Mouse (Mus musculus): ENCODE results near the gene Col5a1. TPM values are rescaled to one million over a fixed set of nuclear protein-coding genes. Genes with fewer than 3 reads are reported as not detected.

The Col5a1 gene
- polyA plus RNA-seq, 1 experiment, result 5.4 TPM

DNA sequence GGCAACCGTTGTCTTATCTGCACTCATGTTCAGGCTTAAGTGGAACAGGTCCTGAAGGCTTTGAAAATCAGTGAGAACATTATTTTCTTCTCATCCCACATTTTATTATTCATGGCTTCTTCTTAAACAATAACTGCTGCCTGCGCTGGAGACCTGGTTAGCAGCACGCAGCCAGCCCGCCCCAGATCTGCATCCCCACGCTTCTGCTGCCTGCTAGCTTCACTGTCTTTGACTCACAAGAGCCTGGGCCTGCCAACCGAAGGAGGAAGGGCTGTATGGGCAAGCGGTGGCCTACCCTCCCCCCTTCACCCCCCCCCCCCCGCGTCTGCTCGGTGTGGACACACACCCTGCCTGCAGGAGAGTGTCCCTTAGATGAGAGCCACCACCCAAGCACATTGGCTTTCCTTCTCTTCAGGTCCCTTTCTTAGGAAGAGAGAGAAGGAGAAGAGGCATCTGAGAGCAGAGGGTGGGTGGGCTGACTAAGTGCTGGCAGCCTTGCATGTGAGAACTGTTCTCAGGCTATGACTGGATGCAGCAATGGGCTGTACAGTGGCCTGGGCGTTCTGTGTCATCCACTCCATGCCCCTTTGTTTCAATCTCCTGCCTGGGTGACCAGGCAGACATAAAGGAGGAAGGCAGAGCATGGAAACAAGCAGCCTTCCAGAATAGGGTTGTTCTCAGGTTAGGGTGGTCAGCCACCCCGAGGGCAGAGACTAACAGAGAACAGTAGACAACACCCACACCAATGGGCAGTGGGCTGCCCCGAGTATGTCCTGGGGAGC, 104.4 kb downstream of the Col5a1 start:
- TF ChIP-seq CTCF (IDR thresholded peaks at IDR 0.05; ENCODE audit: extremely low read depth, insufficient read depth, insufficient read length, insufficient replicate concordance) (no peak), POLR2A (IDR thresholded peaks at IDR 0.05; ENCODE audit: low read depth, low read length) (no peak)
- Histone ChIP-seq H3K36me3 (ENCODE audit: control insufficient read depth, insufficient read depth, low read length) (no peaks in the 10 kb centered on the region), H3K27ac (ENCODE audit: insufficient read depth, low read length) (no peak overlapping the region), H3K27me3 (ENCODE audit: control insufficient read depth, insufficient read depth, low read length) (no peaks in the 10 kb centered on the region), H3K4me3 (ENCODE audit: extremely low read depth, insufficient read depth, insufficient read length) (no peak overlapping the region), H3K4me1 (ENCODE audit: control insufficient read depth, insufficient read depth, insufficient read length) (no peaks in the 10 kb centered on the region)
- DNase-seq (ENCODE audit: low read depth in 1 of 2, low spot score in 2 of 2), result no peak
- WGBS, result 73% methylated on average over 13 of the region's 13 CpGs

- Histone ChIP-seq H3K4me3 (ENCODE audit: extremely low read depth, insufficient read depth, insufficient read length) (no peak overlapping the region), H3K27me3 (ENCODE audit: control insufficient read depth, insufficient read depth, low read length) (no peaks in the 10 kb centered on the region), H3K27ac (ENCODE audit: insufficient read depth, low read length) (no peak overlapping the region), H3K4me1 (ENCODE audit: control insufficient read depth, insufficient read depth, insufficient read length) (no peaks in the 10 kb centered on the region), H3K36me3 (ENCODE audit: control insufficient read depth, insufficient read depth, low read length) (no peaks in the 10 kb centered on the region)
- no peak for DNase-seq (ENCODE audit: low read depth in 1 of 2, low spot score in 2 of 2)
- TF ChIP-seq CTCF (IDR thresholded peaks at IDR 0.05; ENCODE audit: extremely low read depth, insufficient read depth, insufficient read length, insufficient replicate concordance), result no peak
- no peak for TF ChIP-seq POLR2A (IDR thresholded peaks at IDR 0.05; ENCODE audit: low read depth, low read length)
- WGBS, result 80% methylated on average over 5 of the region's 5 CpGs
Observed at GRCm38 (mm10) chr2:27993416-27993815, 107.2 kb downstream of the Col5a1 start.

DNA sequence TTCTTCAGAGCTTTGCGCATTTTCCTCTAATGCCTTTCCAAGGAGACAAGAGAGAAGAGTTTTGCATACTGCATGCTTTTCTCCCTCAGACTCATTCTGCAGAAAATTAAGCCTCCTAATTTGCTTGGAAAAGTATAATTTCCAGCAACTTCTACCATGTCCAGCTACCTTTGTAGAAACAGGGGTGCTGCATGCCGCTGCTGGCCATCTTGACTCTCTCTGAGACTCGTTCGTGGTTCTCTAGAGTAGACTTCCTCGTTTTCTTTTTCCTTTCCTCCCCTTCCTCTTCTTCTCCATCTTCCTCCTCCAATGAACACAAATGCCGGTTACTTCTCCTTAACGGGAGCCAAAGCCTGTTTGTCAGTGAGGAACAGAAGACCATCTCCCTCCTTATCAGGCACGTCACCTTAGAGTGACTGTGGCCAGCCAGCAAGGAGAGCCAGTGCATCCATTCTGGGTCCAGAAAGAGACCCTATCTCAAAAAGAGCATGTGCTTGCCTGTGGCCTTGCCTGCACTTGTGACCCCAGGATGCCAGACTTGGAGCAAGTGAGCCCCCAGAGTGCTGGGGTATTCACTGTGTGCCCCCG, 113.9 kb downstream of the Col5a1 start:
- no peaks in the 10 kb centered on the region for H3K36me3 ChIP-seq (ENCODE audit: control insufficient read depth, insufficient read depth, low read length)
- 33% methylated on average over 9 of the region's 9 CpGs for WGBS

DNA sequence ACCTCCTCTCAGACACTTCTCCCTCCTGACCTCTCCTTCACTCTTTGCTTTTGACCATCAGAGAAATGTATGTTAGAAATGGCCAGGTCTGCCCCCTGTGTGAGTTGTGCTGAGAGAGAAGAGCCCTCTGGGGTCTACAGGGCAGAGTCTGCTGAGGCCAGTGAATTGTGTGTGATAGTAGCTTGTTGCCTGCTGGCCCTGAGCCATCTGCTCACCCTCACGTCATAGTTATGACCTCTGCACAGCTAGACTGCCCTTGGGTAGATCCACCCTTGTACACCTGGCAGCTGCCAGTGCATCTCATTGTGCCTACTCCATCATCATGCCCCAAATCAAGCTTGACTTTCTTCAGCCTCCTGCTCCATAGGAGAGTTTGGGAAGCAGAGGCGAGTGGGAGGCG, 114.4 kb downstream of the Col5a1 start:
- WGBS, result 73% methylated on average over 3 of the region's 3 CpGs
- Histone ChIP-seq H3K4me3 (ENCODE audit: extremely low read depth, insufficient read depth, insufficient read length) (no peak overlapping the region), H3K27me3 (ENCODE audit: control insufficient read depth, insufficient read depth, low read length) (no peaks in the 10 kb centered on the region), H3K4me1 (ENCODE audit: control insufficient read depth, insufficient read depth, insufficient read length) (no peaks in the 10 kb centered on the region), H3K36me3 (ENCODE audit: control insufficient read depth, insufficient read depth, low read length) (no peaks in the 10 kb centered on the region), H3K27ac (ENCODE audit: insufficient read depth, low read length) (no peak overlapping the region)
- TF ChIP-seq POLR2A (IDR thresholded peaks at IDR 0.05; ENCODE audit: low read depth, low read length) (no peak), CTCF (IDR thresholded peaks at IDR 0.05; ENCODE audit: extremely low read depth, insufficient read depth, insufficient read length, insufficient replicate concordance) (no peak)
- DNase-seq (ENCODE audit: low read depth in 1 of 2, low spot score in 2 of 2), result no peak

More for the DNA sequence above, 113.9 kb downstream of the Col5a1 start:
- Histone ChIP-seq H3K27me3 (ENCODE audit: control insufficient read depth, insufficient read depth, low read length) (no peaks in the 10 kb centered on the region), H3K4me3 (ENCODE audit: extremely low read depth, insufficient read depth, insufficient read length) (no peak overlapping the region), H3K4me1 (ENCODE audit: control insufficient read depth, insufficient read depth, insufficient read length) (no peaks in the 10 kb centered on the region), H3K27ac (ENCODE audit: insufficient read depth, low read length) (no peak overlapping the region)
- no peak for TF ChIP-seq CTCF (IDR thresholded peaks at IDR 0.05; ENCODE audit: extremely low read depth, insufficient read depth, insufficient read length, insufficient replicate concordance)
- TF ChIP-seq POLR2A (IDR thresholded peaks at IDR 0.05; ENCODE audit: low read depth, low read length), result no peak
- no peak for DNase-seq (ENCODE audit: low read depth in 1 of 2, low spot score in 2 of 2)

- 91% methylated on average over 11 of the region's 11 CpGs for WGBS
- no peak for DNase-seq (ENCODE audit: low read depth in 1 of 2, low spot score in 2 of 2)
- TF ChIP-seq CTCF (IDR thresholded peaks at IDR 0.05; ENCODE audit: extremely low read depth, insufficient read depth, insufficient read length, insufficient replicate concordance), result no peak
- TF ChIP-seq POLR2A (IDR thresholded peaks at IDR 0.05; ENCODE audit: low read depth, low read length), result no peak
- Histone ChIP-seq H3K27ac (ENCODE audit: insufficient read depth, low read length) (no peak overlapping the region), H3K36me3 (ENCODE audit: control insufficient read depth, insufficient read depth, low read length) (no peaks in the 10 kb centered on the region), H3K4me1 (ENCODE audit: control insufficient read depth, insufficient read depth, insufficient read length) (no peaks in the 10 kb centered on the region), H3K27me3 (ENCODE audit: control insufficient read depth, insufficient read depth, low read length) (no peaks in the 10 kb centered on the region), H3K4me3 (ENCODE audit: extremely low read depth, insufficient read depth, insufficient read length) (no peak overlapping the region)
Observed at GRCm38 (mm10) chr2:28001206-28001605, 115.0 kb downstream of the Col5a1 start.

GRCm38 (mm10) chr2:28005187-28005586, 119.0 kb downstream of the Col5a1 start:
- no peaks in the 10 kb centered on the region for H3K36me3 ChIP-seq (ENCODE audit: control insufficient read depth, insufficient read depth, low read length)
- no peaks in the 10 kb centered on the region for H3K4me1 ChIP-seq (ENCODE audit: control insufficient read depth, insufficient read depth, insufficient read length)
- no peak overlapping the region for H3K4me3 ChIP-seq (ENCODE audit: extremely low read depth, insufficient read depth, insufficient read length)
- H3K27ac ChIP-seq (ENCODE audit: insufficient read depth, low read length), result no peak overlapping the region
- no peak for DNase-seq (ENCODE audit: low read depth in 1 of 2, low spot score in 2 of 2)
- 91% methylated on average over 4 of the region's 4 CpGs for WGBS
- TF ChIP-seq CTCF (IDR thresholded peaks at IDR 0.05; ENCODE audit: extremely low read depth, insufficient read depth, insufficient read length, insufficient replicate concordance), result no peak
- TF ChIP-seq POLR2A (IDR thresholded peaks at IDR 0.05; ENCODE audit: low read depth, low read length), result no peak
- H3K27me3 ChIP-seq (ENCODE audit: control insufficient read depth, insufficient read depth, low read length), result no peaks in the 10 kb centered on the region

- WGBS, result 72% methylated on average over 4 of the region's 4 CpGs
- Histone ChIP-seq H3K36me3 (ENCODE audit: control insufficient read depth, insufficient read depth, low read length) (no peaks in the 10 kb centered on the region), H3K27me3 (ENCODE audit: control insufficient read depth, insufficient read depth, low read length) (no peaks in the 10 kb centered on the region), H3K27ac (ENCODE audit: insufficient read depth, low read length) (no peak overlapping the region), H3K4me3 (ENCODE audit: extremely low read depth, insufficient read depth, insufficient read length) (no peak overlapping the region), H3K4me1 (ENCODE audit: control insufficient read depth, insufficient read depth, insufficient read length) (no peaks in the 10 kb centered on the region)
- no peak for DNase-seq (ENCODE audit: low read depth in 1 of 2, low spot score in 2 of 2)
- TF ChIP-seq POLR2A (IDR thresholded peaks at IDR 0.05; ENCODE audit: low read depth, low read length) (no peak), CTCF (IDR thresholded peaks at IDR 0.05; ENCODE audit: extremely low read depth, insufficient read depth, insufficient read length, insufficient replicate concordance) (no peak)
Observed at GRCm38 (mm10) chr2:28008261-28008660, 122.0 kb downstream of the Col5a1 start.

Measured in spleen, adult 2 months (tissue).